In genomic region chrX:164440140-164440539, GRCm38 (mm10) we compare ENCODE assay signal across 15 mouse cellular contexts. TPM values are rescaled to one million over a fixed set of nuclear protein-coding genes. Genes with fewer than 3 reads are reported as not detected.
DNase-seq lines count a peak whose midpoint lies in the region; ATAC-seq lines count a peak whose summit lies in the region.
"Had no signal": no experiment of that assay in that cellular context is flagged by ENCODE, and none has a peak within 500 bp of the region (broad histone marks: within the 10 kb centered on the region; RNA-seq: fewer than 3 reads in every experiment).

No protein-coding gene starts in this region.

- H3K4me2 ChIP-seq in lung, embryonic 16.5 days (ENCODE audit: low read depth, low read length) = no peak overlapping the region
- H3K4me2 ChIP-seq: liver, embryonic 13.5 days had no signal

- intact Hi-C loops in heart, postnatal 14 days (cut with DNase I) = no loop called here

- DNase-seq in adrenal gland, adult (ENCODE audit: inconsistent age in 2 of 2, low spot score in 1 of 2) = peak; percentile 29 to 59
- DNase-seq in adrenal gland, adult 8-10 months = no peak
- peak; percentile 48 to 56 for DNase-seq in gastrocnemius, adult 8-10 months (ENCODE audit: low spot score in 2 of 2)
- DNase-seq in heart, postnatal 14 days = peak; percentile 35 to 69
- DNase-seq in urinary bladder, postnatal 4 days (ENCODE audit: low spot score in 2 of 2) = no peak
- DNase-seq in retina, postnatal 1 day = no peak
- DNase-seq: layer of hippocampus, postnatal 36 days; liver, embryonic 13.5 days; thymus, postnatal 36 days had no signal

- no peaks in the 10 kb centered on the region; the same call in 1 of the 2 replicates for H3K27me3 ChIP-seq in lung, embryonic 16.5 days (ENCODE audit: control insufficient read depth, insufficient read depth, low read depth, low read length)
- H3K27me3 ChIP-seq: liver, embryonic 13.5 days had no signal

- 40% methylated on average over 2 of the region's 2 CpGs for whole genome bisulfite sequencing in lung, embryonic 16.5 days

- ATAC-seq in lung, embryonic 16.5 days (ENCODE audit: low read depth) = peak; percentile 96
- ATAC-seq in megakaryocyte, adult 5-6 weeks (ENCODE audit: poor library complexity, severe bottlenecking) = no peak

- H3K4me1 ChIP-seq in lung, embryonic 16.5 days (replicated peaks; ENCODE audit: control insufficient read depth, insufficient read depth, low read length) = no peaks in the 10 kb centered on the region

- H3K9ac ChIP-seq in lung, embryonic 16.5 days (ENCODE audit: low read length) = no peak overlapping the region
- H3K9ac ChIP-seq: liver, embryonic 13.5 days had no signal

- peak overlapping the region; percentile 84 for H3K27ac ChIP-seq in lung, embryonic 16.5 days (ENCODE audit: low read length)
- H3K27ac ChIP-seq: liver, embryonic 13.5 days had no signal

- no peaks in the 10 kb centered on the region for H3K36me3 ChIP-seq in lung, embryonic 16.5 days (ENCODE audit: control insufficient read depth, insufficient read depth, low read length)
- H3K36me3 ChIP-seq: liver, embryonic 13.5 days had no signal

- H3K9me3 ChIP-seq in lung, embryonic 16.5 days (ENCODE audit: control insufficient read depth, low read length) = no peaks in the 10 kb centered on the region
- H3K9me3 ChIP-seq: G1E; liver, embryonic 13.5 days had no signal

- H3K4me3 ChIP-seq in lung, embryonic 16.5 days (ENCODE audit: low read length) = no peak overlapping the region
- H3K4me3 ChIP-seq: liver, embryonic 13.5 days had no signal

RNA-seq across cellular contexts. Expression of gene Asb11, which starts 3.3 kb away (rescaled TPM):
- under 1 TPM; 0.29 to 0.66 (median 0.33) TPM for total RNA-seq in adrenal gland, adult 8-10 months (2022)
- total RNA-seq in gastrocnemius, adult 8-10 months (2022) = 100 to 1,000 TPM; 156 to 181 (median 167) TPM
- total RNA-seq in heart, postnatal 14 days (2021) = 100 to 1,000 TPM in 1 of 2 experiments, 10 to 100 TPM in 1; 49.4 to 111 TPM
- polyA plus RNA-seq in lung, embryonic 16.5 days (2015; fragmentation: Nextera tagmentation; extraction: Ambion mirVana) = 0.45 and 0.50 TPM in 2 replicates
- not detected in 2 replicates for total RNA-seq in megakaryocyte, adult 5-6 weeks (2015)
- not detected in 2 replicates for total RNA-seq in megakaryocyte, adult 5-6 weeks (2017)
- total RNA-seq: hematopoietic stem cell, adult 5-6 weeks; midbrain, postnatal 0 days had no signal
- polyA plus RNA-seq: brain, embryonic 14.5 days; G1E; midbrain, postnatal 0 days had no signal

RNA-seq across cellular contexts. Expression of gene Piga, which starts 20.6 kb away (rescaled TPM):
- total RNA-seq in adrenal gland, adult 8-10 months (2022) = 10 to 100 TPM in 2 of 4 experiments, 1 to 10 TPM in 2; 7.0 to 13.9 (median 9.7) TPM
- 1 to 10 TPM; 1.0 to 1.3 (median 1.2) TPM for total RNA-seq in gastrocnemius, adult 8-10 months (2022)
- 1 to 10 TPM; 3.2 to 3.4 TPM for total RNA-seq in heart, postnatal 14 days (2021)
- 20.3 and 22.0 TPM in 2 replicates for polyA plus RNA-seq in lung, embryonic 16.5 days (2015; fragmentation: Nextera tagmentation; extraction: Ambion mirVana)
- 6.6 and 7.2 TPM in 2 replicates for total RNA-seq in megakaryocyte, adult 5-6 weeks (2015)
- total RNA-seq in megakaryocyte, adult 5-6 weeks (2017) = 9.4 and 9.9 TPM in 2 replicates

Comparison
In these comparisons a context has a peak if more than half of its experiments do, and no peak if none do; other contexts are left out.
1. DNase-seq: peak in adrenal gland, adult (2 of 2), gastrocnemius, adult 8-10 months (2 of 2) and heart, postnatal 14 days (2 of 2); none in adrenal gland, adult 8-10 months (single experiment), urinary bladder, postnatal 4 days (0 of 2) and retina, postnatal 1 day (single experiment).
2. RNA of gene Asb11, which starts 3.3 kb away (total RNA-seq): 156 to 181 TPM in gastrocnemius, adult 8-10 months and 49.4 to 111 TPM in heart, postnatal 14 days; 0.29 to 0.66 TPM in adrenal gland, adult 8-10 months and not detected in megakaryocyte, adult 5-6 weeks; every median in the first group is over 10 times any median in the second.